Mouse (Mus musculus) heart, embryonic 13.5 days (tissue): ENCODE results near the gene Gm48552. TPM values are rescaled to one million over a fixed set of nuclear protein-coding genes. Genes with fewer than 3 reads are reported as not detected.

Source experiments
- ATAC-seq: fragments of 200-750 bp; cut with Nextera tagmentation; 2 replicates; pipeline ENCODE4 v1.8.0; 2017; ENCODE audit warnings: moderate TSS enrichment; ENCODE audit not compliant: insufficient number of reproducible peaks, low FRiP score, low TSS enrichment; ENCODE audit errors: extremely low read depth
- H3K27ac ChIP-seq: fragments of 300-500 bp; sonication (generic); replicated peaks from 2 replicates; pipeline ENCODE4 v1.5.1; 2015; ENCODE audit warnings: moderate library complexity, mild to moderate bottlenecking, inconsistent platforms
- H3K27me3 ChIP-seq: fragments of 300-500 bp; sonication (generic); replicated peaks from 2 replicates; pipeline ENCODE4 v1.6.1; 2015; ENCODE audit warnings: mild to moderate bottlenecking, inconsistent platforms
- H3K36me3 ChIP-seq: fragments of 300-500 bp; sonication (generic); 2 replicates; pipeline ENCODE4 v1.6.1; 2015; ENCODE audit warnings: mild to moderate bottlenecking, inconsistent platforms
- H3K4me1 ChIP-seq: fragments of 300-500 bp; sonication (generic); 2 replicates; pipeline ENCODE4 v1.6.1; 2015; ENCODE audit warnings: inconsistent platforms
- H3K4me2 ChIP-seq: fragments of 300-500 bp; sonication (generic); 2 replicates; pipeline ENCODE4 v1.6.1; 2015; ENCODE audit warnings: inconsistent platforms, mild to moderate bottlenecking, moderate library complexity
- H3K4me3 ChIP-seq: fragments of 300-500 bp; sonication (generic); 2 replicates; pipeline ENCODE4 v1.5.1; 2015; ENCODE audit warnings: moderate library complexity, mild to moderate bottlenecking, inconsistent platforms
- H3K9ac ChIP-seq: fragments of 300-500 bp; sonication (generic); 2 replicates; pipeline ENCODE4 v1.6.1; 2015; ENCODE audit warnings: inconsistent platforms, mild to moderate bottlenecking, moderate library complexity
- H3K9me3 ChIP-seq: fragments of 300-500 bp; sonication (generic); 2 replicates; pipeline ENCODE4 v1.6.1; 2016; ENCODE audit warnings: inconsistent platforms
- WGBS: fragments of 180-500 bp; shearing (Covaris S2); methylation state at CpG from one replicate; pipeline ENCODE4 v1.1.7; 2015; ENCODE audit warnings: mixed read lengths; 5-methylcytosine and 5-hydroxymethylcytosine counted together
- polyA plus RNA-seq: library from polyadenylated mRNA; unstranded; fragments of >200 nt; fragmentation: Nextera tagmentation; extraction: Ambion mirVana; gene quantifications from 2 replicates; pipeline ENCODE4 v1.2.1, GENCODE M21; 2015

Gene Gm48552
- polyA plus RNA-seq, 1 experiment from 2014 or later = 0.82 TPM

DNA sequence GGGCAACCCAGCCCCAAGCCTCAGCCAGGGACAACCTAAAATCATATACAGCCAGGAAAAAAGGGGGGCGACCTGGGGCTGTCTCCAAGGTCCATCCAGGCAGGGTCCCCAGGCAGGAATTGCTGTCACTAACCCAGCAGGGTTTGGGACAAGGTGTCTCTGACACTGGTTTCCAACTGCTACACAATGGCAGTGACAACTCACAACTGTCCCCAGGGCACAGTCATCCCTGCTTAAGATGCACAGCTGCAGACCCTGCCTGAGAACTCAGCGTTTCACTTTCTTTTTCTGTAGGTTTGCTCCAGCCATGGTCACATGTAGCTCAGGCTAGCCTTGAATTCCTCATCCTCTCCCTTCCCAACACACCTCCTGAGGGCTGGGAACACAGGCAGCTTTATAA is 40.3 kb downstream of the Gm48552 start:
- WGBS = 36% methylated on average over 2 of the region's 2 CpGs
- H3K4me2 ChIP-seq = peak overlapping the region; percentile 93
- H3K9ac ChIP-seq = peak overlapping the region; percentile 93; the same call in 1 of the 2 replicates
- H3K27ac ChIP-seq = peak overlapping the region; percentile 97
- peaks cover 16% of the 10 kb centered on the region; the same call in 1 of the 2 replicates for H3K27me3 ChIP-seq
- peak overlapping the region; percentile 81 for H3K4me3 ChIP-seq
- no peak for ATAC-seq
- no peaks in the 10 kb centered on the region for H3K9me3 ChIP-seq
- H3K36me3 ChIP-seq = no peaks in the 10 kb centered on the region
- peaks cover 64% of the 10 kb centered on the region for H3K4me1 ChIP-seq

GRCm38 (mm10) chr10:81429605-81430061 is 40.8 kb downstream of the Gm48552 start:
- Histone ChIP-seq H3K36me3 (no peaks in the 10 kb centered on the region), H3K9me3 (no peaks in the 10 kb centered on the region), H3K4me2 (peak overlapping the region; percentile 93), H3K9ac (peak overlapping the region; percentile 93), H3K27ac (peak overlapping the region; percentile 97), H3K4me1 (peaks cover 59% of the 10 kb centered on the region), H3K4me3 (peak overlapping the region; percentile 81), H3K27me3 (peaks cover 16% of the 10 kb centered on the region; the same call in 1 of the 2 replicates)
- ATAC-seq = peak; percentile 10; the same call in 1 of the 2 replicates
- WGBS = 2% methylated on average over 19 of the region's 20 CpGs

DNA sequence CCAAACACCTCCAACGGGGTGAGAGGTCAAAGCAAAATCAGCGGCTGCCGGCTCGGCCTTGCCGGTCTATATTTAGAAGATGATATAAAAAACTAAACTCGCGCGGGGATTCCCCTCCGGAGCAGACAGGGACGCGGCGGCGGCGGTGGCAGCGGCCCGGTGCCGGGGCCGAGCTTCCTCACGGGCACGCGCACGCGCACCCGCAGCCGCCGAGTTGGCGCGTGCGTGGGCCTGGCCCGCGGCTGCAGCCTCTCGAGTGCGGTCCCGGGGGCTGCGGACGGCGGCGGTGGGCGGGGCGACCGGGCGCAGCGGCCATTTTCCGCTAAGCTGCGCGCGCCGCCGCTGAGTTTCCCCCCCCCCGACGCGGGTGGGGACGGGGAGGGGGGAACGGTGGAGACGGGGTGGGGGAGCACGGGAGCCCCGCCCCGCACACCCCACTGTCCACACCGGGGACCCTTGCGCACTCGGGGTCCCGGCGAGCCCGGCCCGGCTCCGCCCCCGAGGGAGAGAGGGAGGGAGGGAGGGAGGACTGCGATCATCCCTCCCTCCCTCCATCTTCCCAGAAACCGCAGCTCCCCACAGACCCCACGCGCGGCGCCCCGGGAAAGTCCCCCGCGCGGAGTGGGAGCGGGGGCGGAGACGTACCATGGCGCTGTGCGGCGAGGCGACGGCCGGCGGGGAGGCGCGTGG is 41.5 kb downstream of the Gm48552 start:
- WGBS = under 1% methylated on average over 70 of the region's 89 CpGs
- Histone ChIP-seq H3K4me3 (peak overlapping the region; percentile 81), H3K27me3 (peaks cover 14% of the 10 kb centered on the region; the same call in 1 of the 2 replicates), H3K9ac (peak overlapping the region; percentile 93), H3K36me3 (no peaks in the 10 kb centered on the region), H3K9me3 (no peaks in the 10 kb centered on the region), H3K4me1 (peaks cover 57% of the 10 kb centered on the region), H3K4me2 (peak overlapping the region; percentile 93), H3K27ac (peak overlapping the region; percentile 97)
- ATAC-seq = peak; percentile 18

GRCm38 (mm10) chr10:81430831-81431525 is 42.2 kb downstream of the Gm48552 start:
- Histone ChIP-seq H3K27me3 (peaks cover 9% of the 10 kb centered on the region; the same call in 1 of the 2 replicates), H3K36me3 (no peaks in the 10 kb centered on the region), H3K4me3 (peak overlapping the region; percentile 81), H3K4me1 (peaks cover 53% of the 10 kb centered on the region), H3K27ac (peak overlapping the region; percentile 97), H3K9ac (peak overlapping the region; percentile 93), H3K4me2 (peak overlapping the region; percentile 93), H3K9me3 (no peaks in the 10 kb centered on the region)
- ATAC-seq = no peak; the same call in 1 of the 2 replicates
- 2% methylated on average over 66 of the region's 70 CpGs for WGBS

GRCm38 (mm10) chr10:81431526-81432168 is 42.8 kb downstream of the Gm48552 start:
- Histone ChIP-seq H3K27ac (peak overlapping the region; percentile 97), H3K4me2 (peak overlapping the region; percentile 93), H3K36me3 (no peaks in the 10 kb centered on the region), H3K27me3 (peaks cover 13% of the 10 kb centered on the region; the same call in 1 of the 2 replicates), H3K9me3 (no peaks in the 10 kb centered on the region), H3K9ac (peak overlapping the region; percentile 93), H3K4me1 (peaks cover 49% of the 10 kb centered on the region), H3K4me3 (peak overlapping the region; percentile 81)
- no peak for ATAC-seq
- 14% methylated on average over 13 of the region's 15 CpGs for WGBS

DNA sequence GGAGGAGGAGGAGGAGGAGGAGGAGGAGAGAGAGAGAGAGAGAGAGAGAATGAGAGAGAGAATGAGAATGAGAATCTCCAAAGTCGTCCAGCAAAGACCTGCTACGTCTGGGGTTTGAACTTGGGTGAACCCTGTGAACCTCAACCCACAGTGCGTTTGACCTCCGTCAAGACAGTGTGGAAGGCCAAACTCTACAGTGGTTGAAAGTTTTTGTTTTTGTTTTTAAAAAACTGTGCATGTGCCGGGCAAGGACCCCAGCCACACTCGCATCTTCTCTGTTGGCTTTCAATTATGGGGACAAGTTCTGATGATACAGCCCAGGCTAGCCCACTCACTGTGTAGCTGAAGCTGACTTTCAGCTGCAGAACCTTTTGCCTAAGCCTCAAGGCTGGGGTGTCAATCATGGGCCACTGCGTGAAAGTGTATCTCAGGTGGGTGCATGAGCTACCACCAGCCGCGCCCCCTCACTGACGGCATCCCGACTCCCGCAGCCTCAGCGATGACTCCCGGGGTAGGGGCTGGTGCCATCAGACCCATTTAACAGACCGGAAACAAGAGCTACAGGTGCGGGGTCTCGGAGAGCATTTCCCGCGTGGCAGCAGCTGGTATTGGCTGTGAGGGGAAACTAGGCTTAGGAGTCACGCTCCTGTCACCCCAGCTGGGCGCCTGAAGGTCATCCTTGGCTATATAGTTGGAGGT is 43.5 kb downstream of the Gm48552 start:
- Histone ChIP-seq H3K27me3 (peaks cover 13% of the 10 kb centered on the region; the same call in 1 of the 2 replicates), H3K9ac (no peak overlapping the region), H3K36me3 (no peaks in the 10 kb centered on the region), H3K4me3 (peak overlapping the region; percentile 34; the same call in 1 of the 2 replicates), H3K9me3 (no peaks in the 10 kb centered on the region), H3K27ac (no peak overlapping the region), H3K4me2 (peak overlapping the region; percentile 66), H3K4me1 (peaks cover 47% of the 10 kb centered on the region)
- WGBS = 59% methylated on average over 21 of the region's 21 CpGs
- no peak for ATAC-seq

DNA sequence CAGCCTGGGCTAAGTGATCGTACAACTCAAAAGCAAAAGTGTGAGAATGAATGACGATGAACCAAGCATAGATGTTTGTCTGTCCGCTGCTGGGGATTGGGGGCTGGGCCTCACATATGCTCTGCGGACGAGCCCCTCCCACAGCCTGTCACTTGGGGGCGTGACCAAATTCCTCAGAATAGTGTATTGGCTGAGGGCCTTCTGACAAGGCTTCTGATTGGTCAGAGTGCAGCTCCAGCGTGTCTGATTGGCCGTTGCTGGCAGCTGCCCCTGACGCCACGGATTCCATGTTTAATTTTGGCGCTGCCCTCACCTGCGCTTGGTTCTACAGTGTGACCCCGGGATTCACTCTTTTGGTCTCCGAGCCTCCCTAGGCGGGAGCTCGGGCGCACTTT is 44.1 kb downstream of the Gm48552 start:
- Histone ChIP-seq H3K9ac (peak overlapping the region; percentile 44), H3K4me3 (peak overlapping the region; percentile 34), H3K27ac (no peak overlapping the region), H3K27me3 (peaks cover 13% of the 10 kb centered on the region; the same call in 1 of the 2 replicates), H3K9me3 (no peaks in the 10 kb centered on the region), H3K4me2 (peak overlapping the region; percentile 66), H3K36me3 (no peaks in the 10 kb centered on the region), H3K4me1 (peaks cover 43% of the 10 kb centered on the region)
- WGBS = 4% methylated on average over 17 of the region's 17 CpGs
- peak; percentile 55 for ATAC-seq

GRCm38 (mm10) chr10:81433541-81434289 is 44.9 kb downstream of the Gm48552 start:
- no peaks in the 10 kb centered on the region for H3K9me3 ChIP-seq
- peaks cover 8% of the 10 kb centered on the region; the same call in 1 of the 2 replicates for H3K27me3 ChIP-seq
- H3K27ac ChIP-seq = no peak overlapping the region
- peak overlapping the region; percentile 44; the same call in 1 of the 2 replicates for H3K9ac ChIP-seq
- no peak for ATAC-seq
- 67% methylated on average over 26 of the region's 26 CpGs for WGBS
- H3K36me3 ChIP-seq = no peaks in the 10 kb centered on the region
- peak overlapping the region; percentile 66 for H3K4me2 ChIP-seq
- H3K4me3 ChIP-seq = no peak overlapping the region
- peaks cover 43% of the 10 kb centered on the region for H3K4me1 ChIP-seq

DNA sequence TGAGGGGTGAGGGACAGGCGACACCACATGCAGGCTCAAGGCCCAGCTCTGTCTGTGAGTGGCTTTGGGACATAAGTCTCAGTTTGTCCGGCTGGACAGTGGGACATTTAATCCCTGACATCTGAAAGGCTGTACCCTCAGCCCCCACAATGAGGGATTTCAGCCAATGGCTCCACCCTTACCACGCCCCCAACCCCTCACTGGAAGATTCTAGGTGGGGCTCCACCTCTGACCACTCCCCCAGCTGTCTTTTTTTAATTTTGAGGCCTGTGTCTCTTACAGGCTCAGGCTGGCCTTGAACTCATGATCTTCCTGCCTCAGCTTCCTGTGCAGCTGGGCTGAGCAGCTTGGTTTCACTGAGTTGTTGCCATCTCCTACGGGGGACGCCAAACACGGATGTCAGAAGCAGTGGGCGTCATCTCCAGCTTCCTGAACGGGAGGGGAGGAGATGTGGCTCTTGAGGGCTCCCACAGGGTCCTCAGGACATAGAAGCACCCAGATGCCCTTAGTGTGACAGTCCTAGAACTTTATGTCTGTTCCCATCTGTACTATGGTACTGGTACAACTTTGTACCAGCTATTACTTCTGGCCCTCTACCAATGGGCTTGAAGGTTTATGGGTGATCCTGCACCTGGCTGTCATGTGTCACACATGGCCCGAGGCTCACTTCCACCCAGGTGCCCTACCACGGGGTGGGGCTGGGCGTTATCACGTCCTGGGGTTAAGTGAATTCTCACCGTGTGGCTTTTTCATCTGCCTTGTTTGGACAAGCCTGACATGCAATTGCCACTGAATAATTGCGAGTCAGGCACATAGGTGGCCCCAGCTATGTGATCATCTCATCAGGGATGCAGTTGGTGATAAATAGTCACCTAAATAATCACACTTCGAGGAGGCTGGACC is 45.8 kb downstream of the Gm48552 start:
- Histone ChIP-seq H3K27me3 (peaks cover 8% of the 10 kb centered on the region; the same call in 1 of the 2 replicates), H3K9ac (peak overlapping the region; percentile 20; the same call in 1 of the 2 replicates), H3K36me3 (no peaks in the 10 kb centered on the region), H3K9me3 (no peaks in the 10 kb centered on the region), H3K4me1 (peaks cover 37% of the 10 kb centered on the region), H3K27ac (no peak overlapping the region), H3K4me3 (no peak overlapping the region), H3K4me2 (no peak overlapping the region)
- no peak for ATAC-seq
- WGBS = 51% methylated on average over 15 of the region's 15 CpGs
